Mouse (Mus musculus) intestine, embryonic 16.5 days (tissue): ENCODE measurements around the gene Lgi2. TPM values are rescaled to one million over a fixed set of nuclear protein-coding genes. Genes with fewer than 3 reads are reported as not detected.

Source experiments
- ATAC-seq: fragments of 200-750 bp; cut with Nextera tagmentation; 2 replicates; pipeline ENCODE4 v1.8.0; 2017; ENCODE audit warnings: moderate TSS enrichment, moderate library complexity
- H3K27ac ChIP-seq: fragments of 300-500 bp; sonication (generic); 2 replicates; pipeline ENCODE4 v1.5.1; 2014; ENCODE audit warnings: mild to moderate bottlenecking, low read length
- H3K27me3 ChIP-seq: fragments of 300-500 bp; sonication (generic); replicated peaks from 2 replicates; pipeline ENCODE4 v1.6.1; 2014; ENCODE audit warnings: low read length, control low read depth, mixed read lengths; ENCODE audit not compliant: control insufficient read depth, insufficient read depth
- H3K36me3 ChIP-seq: fragments of 300-500 bp; sonication (generic); 2 replicates; pipeline ENCODE4 v1.6.1; 2014; ENCODE audit warnings: low read length, control low read depth; ENCODE audit not compliant: control insufficient read depth, insufficient read depth
- H3K4me1 ChIP-seq: fragments of 300-500 bp; sonication (generic); 2 replicates; pipeline ENCODE4 v1.6.1; 2014; ENCODE audit warnings: low read length, control low read depth, mixed read lengths; ENCODE audit not compliant: control insufficient read depth, insufficient read depth
- H3K4me2 ChIP-seq: fragments of 300-500 bp; sonication (generic); 2 replicates; pipeline ENCODE4 v1.6.1; 2014; ENCODE audit warnings: low read depth, low read length, control low read depth
- H3K4me3 ChIP-seq: fragments of 300-500 bp; sonication (generic); 2 replicates; pipeline ENCODE4 v1.5.1; 2014; ENCODE audit warnings: mild to moderate bottlenecking, low read length
- H3K9ac ChIP-seq: fragments of 300-500 bp; sonication (generic); 2 replicates; pipeline ENCODE4 v1.6.1; 2014; ENCODE audit warnings: low read depth, low read length
- H3K9me3 ChIP-seq: fragments of 300-500 bp; sonication (generic); 2 replicates; pipeline ENCODE4 v1.6.1; 2016; ENCODE audit warnings: low read length, control low read depth; ENCODE audit not compliant: control insufficient read depth
- WGBS: fragments of 180-500 bp; shearing (Covaris S2); extraction: QIAGEN DNeasy Blood & Tissue Kit; methylation state at CpG from one replicate; pipeline ENCODE4 v1.1.7; 2014; 5-methylcytosine and 5-hydroxymethylcytosine counted together
- polyA plus RNA-seq: library from polyadenylated mRNA; unstranded; fragments of >200 nt; fragmentation: Nextera tagmentation; extraction: Ambion mirVana; gene quantifications from 2 replicates; pipeline ENCODE4 v1.2.1, GENCODE M21; 2015

Lgi2 gene
- polyA plus RNA-seq: 2.9 and 4.1 TPM in 2 replicates

GRCm38 (mm10) chr5:52565813-52566531, at the start of gene Lgi2:
Gene Lgi2, minus strand, starts transcription at chr5:52566462.
- WGBS: 2% methylated on average over 40 of the region's 83 CpGs
- peak; percentile 80 for ATAC-seq
- H3K4me1 ChIP-seq: peaks cover 14% of the 10 kb centered on the region
- no peaks in the 10 kb centered on the region for H3K27me3 ChIP-seq
- H3K27ac ChIP-seq: peak within 1 kb of the TSS; percentile 35
- peak within 1 kb of the TSS; percentile 75 for H3K9ac ChIP-seq
- H3K36me3 ChIP-seq: no peaks in the 10 kb centered on the region
- H3K4me2 ChIP-seq: peak within 1 kb of the TSS; percentile 95
- H3K9me3 ChIP-seq: peaks cover 10% of the 10 kb centered on the region; the same call in 1 of the 2 replicates
- peak within 1 kb of the TSS; percentile 68 for H3K4me3 ChIP-seq

- Histone ChIP-seq H3K27ac (peak overlapping the region; percentile 79), H3K9ac (no peak overlapping the region; the same call in 1 of the 2 replicates), H3K9me3 (0 out of 2 replicates have a peak, but pooled peaks cover 5% of the 10 kb centered on the region), H3K4me2 (no peak overlapping the region), H3K27me3 (no peaks in the 10 kb centered on the region), H3K36me3 (no peaks in the 10 kb centered on the region), H3K4me3 (no peak overlapping the region), H3K4me1 (peaks cover 39% of the 10 kb centered on the region)
- ATAC-seq: peak; percentile 41
- WGBS: 43% methylated on average over 9 of the region's 9 CpGs
These were observed 49.2 kb upstream of the Lgi2 start for GRCm38 (mm10) chr5:52615421-52615820.

GRCm38 (mm10) chr5:52614686-52615085, 48.4 kb upstream of the Lgi2 start:
- Histone ChIP-seq H3K36me3 (no peaks in the 10 kb centered on the region), H3K27me3 (no peaks in the 10 kb centered on the region), H3K4me1 (peaks cover 39% of the 10 kb centered on the region), H3K9ac (no peak overlapping the region), H3K27ac (no peak overlapping the region), H3K9me3 (0 out of 2 replicates have a peak, but pooled peaks cover 5% of the 10 kb centered on the region), H3K4me2 (no peak overlapping the region), H3K4me3 (no peak overlapping the region)
- WGBS: 68% methylated on average over 4 of the region's 4 CpGs
- ATAC-seq: 0 out of 2 replicates have a peak, but pooled peaks have one; percentile 12

GRCm38 (mm10) chr5:52612776-52613175, 46.5 kb upstream of the Lgi2 start:
- Histone ChIP-seq H3K4me1 (peaks cover 29% of the 10 kb centered on the region), H3K27ac (no peak overlapping the region), H3K9ac (no peak overlapping the region), H3K4me3 (no peak overlapping the region), H3K4me2 (no peak overlapping the region), H3K36me3 (no peaks in the 10 kb centered on the region), H3K27me3 (no peaks in the 10 kb centered on the region), H3K9me3 (0 out of 2 replicates have a peak, but pooled peaks cover 5% of the 10 kb centered on the region)
- no peak for ATAC-seq
- WGBS: 90% methylated on average over 8 of the region's 8 CpGs

GRCm38 (mm10) chr5:52611315-52611895, 45.1 kb upstream of the Lgi2 start:
- ATAC-seq: no peak
- no peak overlapping the region for H3K4me3 ChIP-seq
- H3K27ac ChIP-seq: no peak overlapping the region
- H3K4me2 ChIP-seq: no peak overlapping the region
- H3K9me3 ChIP-seq: peaks cover 9% of the 10 kb centered on the region; the same call in 1 of the 2 replicates
- H3K4me1 ChIP-seq: peaks cover 16% of the 10 kb centered on the region
- H3K36me3 ChIP-seq: no peaks in the 10 kb centered on the region
- H3K27me3 ChIP-seq: no peaks in the 10 kb centered on the region
- WGBS: 62% methylated on average over 10 of the region's 10 CpGs
- H3K9ac ChIP-seq: no peak overlapping the region

- 76% methylated on average over 4 of the region's 4 CpGs for WGBS
- no peak overlapping the region for H3K9ac ChIP-seq
- H3K36me3 ChIP-seq: no peaks in the 10 kb centered on the region
- no peak overlapping the region for H3K4me3 ChIP-seq
- peaks cover 9% of the 10 kb centered on the region; the same call in 1 of the 2 replicates for H3K9me3 ChIP-seq
- no peak overlapping the region for H3K27ac ChIP-seq
- H3K4me2 ChIP-seq: no peak overlapping the region
- H3K4me1 ChIP-seq: peaks cover 7% of the 10 kb centered on the region
- ATAC-seq: no peak
- no peaks in the 10 kb centered on the region for H3K27me3 ChIP-seq
These were observed 44.0 kb upstream of the Lgi2 start for GRCm38 (mm10) chr5:52610306-52610705.

GRCm38 (mm10) chr5:52609672-52610071, 43.4 kb upstream of the Lgi2 start:
- no peak overlapping the region for H3K9ac ChIP-seq
- no peak overlapping the region for H3K4me2 ChIP-seq
- no peaks in the 10 kb centered on the region for H3K36me3 ChIP-seq
- peaks cover 4% of the 10 kb centered on the region; the same call in 1 of the 2 replicates for H3K4me1 ChIP-seq
- ATAC-seq: no peak
- H3K27ac ChIP-seq: no peak overlapping the region
- no peaks in the 10 kb centered on the region for H3K27me3 ChIP-seq
- 73% methylated on average over 10 of the region's 10 CpGs for WGBS
- no peak overlapping the region for H3K4me3 ChIP-seq
- peaks cover 9% of the 10 kb centered on the region; the same call in 1 of the 2 replicates for H3K9me3 ChIP-seq

GRCm38 (mm10) chr5:52604582-52605041, 38.4 kb upstream of the Lgi2 start:
- Histone ChIP-seq H3K27ac (0 out of 2 replicates have a peak overlapping the region, but pooled peaks have one; percentile 18), H3K9me3 (peaks cover 5% of the 10 kb centered on the region; the same call in 1 of the 2 replicates), H3K4me3 (no peak overlapping the region), H3K4me1 (no peaks in the 10 kb centered on the region), H3K9ac (no peak overlapping the region), H3K36me3 (no peaks in the 10 kb centered on the region), H3K4me2 (no peak overlapping the region), H3K27me3 (no peaks in the 10 kb centered on the region)
- WGBS: 41% methylated on average over 6 of the region's 6 CpGs
- ATAC-seq: peak; percentile 94

- H3K9ac ChIP-seq: no peak overlapping the region
- H3K27me3 ChIP-seq: no peaks in the 10 kb centered on the region
- H3K36me3 ChIP-seq: no peaks in the 10 kb centered on the region
- ATAC-seq: no peak
- no peak overlapping the region for H3K4me2 ChIP-seq
- no peak overlapping the region for H3K4me3 ChIP-seq
- no peak overlapping the region for H3K27ac ChIP-seq
- no peaks in the 10 kb centered on the region for H3K9me3 ChIP-seq
- WGBS: 85% methylated on average over 9 of the region's 9 CpGs
- H3K4me1 ChIP-seq: no peaks in the 10 kb centered on the region
These were observed 24.4 kb upstream of the Lgi2 start for GRCm38 (mm10) chr5:52590612-52591011.
